Mouse (Mus musculus): ENCODE data around the gene Gm20830. TPM values are rescaled to one million over a fixed set of nuclear protein-coding genes. Genes with fewer than 3 reads are reported as not detected.
"Not testable (repeated sequence)": the region's sequence is repeated elsewhere in the genome, so short reads cannot be mapped to it uniquely, and the experiment has no call there.

Gm20830 gene
- not detected for total RNA-seq (2021)
- long read RNA-seq, experiment 1, result 0 reads
- long read RNA-seq, experiment 2, result 0 reads

- not testable (repeated sequence) for DNase-seq
Measured at GRCm38 (mm10) chrY:6918182-6918581, at the start of gene Gm20830. Gm20830 (minus strand) TSS chrY:6918282.

Other genes starting within 250 kb of the Gm20830 start
- not detected for gene Gm21719, start 235.4 kb downstream of the Gm20830 start, total RNA-seq (2021)